Mouse (Mus musculus): ENCODE results near the gene BC024978.

GRCm38 (mm10) chr7:27231693-27232331 lies 36.2 kb downstream of the BC024978 start:
- TF ChIP-seq GATA1 (IDR thresholded peaks at IDR 0.05; ENCODE audit: borderline replicate concordance, low read length) (no peak), FLI1 (IDR thresholded peaks at IDR 0.05; ENCODE audit: low read length) (no peak)
